Mouse (Mus musculus) thymus, adult 2 months (tissue): ENCODE measurements around the gene Prss48.

ENCODE experiments used
- CTCF ChIP-seq: fragments of 200-500 bp; IDR thresholded peaks from 2 replicates; pipeline ENCODE4 v1.5.1; 2012; ENCODE audit warnings: mild to moderate bottlenecking, control low read depth, low read length, moderate library complexity, borderline replicate concordance; ENCODE audit not compliant: control insufficient read depth, poor library complexity, insufficient read depth; ENCODE audit errors: extremely low read depth
- POLR2A ChIP-seq: fragments of 200-500 bp; IDR thresholded peaks from 2 replicates; pipeline ENCODE4 v1.6.1; 2012; ENCODE audit warnings: mild to moderate bottlenecking, low read length, control low read depth, moderate library complexity; ENCODE audit not compliant: control insufficient read depth, poor library complexity, insufficient read depth; ENCODE audit errors: extremely low read depth

DNA sequence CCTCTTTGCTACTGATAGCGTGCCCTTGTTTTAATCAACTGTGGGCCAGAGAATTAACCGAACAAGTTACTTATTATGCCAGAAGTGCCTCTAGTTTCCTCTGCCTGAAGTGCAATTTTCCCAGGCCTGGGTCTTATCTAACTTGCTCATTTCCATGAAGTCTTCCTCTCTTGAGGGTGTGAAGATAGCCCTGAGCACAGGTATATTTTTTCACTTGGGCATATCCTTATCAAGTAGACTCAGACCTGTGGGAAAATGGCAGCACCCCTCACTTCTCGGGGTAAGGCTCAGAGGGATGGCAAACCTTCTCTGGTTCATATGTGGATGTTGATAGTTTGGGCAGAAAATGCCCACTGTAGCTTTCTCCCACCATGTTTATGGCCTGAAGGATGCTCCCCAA, 1.0 kb downstream of the Prss48 start:
- TF ChIP-seq POLR2A (no peak), CTCF (no peak)
